Mouse (Mus musculus) frontal cortex, postnatal 36 days (tissue): Measurements from ENCODE around the gene Zfp326.
"Not testable (repeated sequence)": the region's sequence is repeated elsewhere in the genome, so short reads cannot be mapped to it uniquely, and the experiment has no call there.

Experiments used
- DNase-seq, 2 experiments: peaks; one replicate each; pipeline ENCODE4 v3.0.0; 2022; ENCODE audit warnings: low spot score in 2 of 2

Zfp326 gene

GRCm38 (mm10) chr5:105876068-105876924 is at the start of gene Zfp326:
Gene Zfp326, plus strand, starts transcription at chr5:105876565.
- peak; percentile 72 to 74 for DNase-seq

GRCm38 (mm10) chr5:105826916-105827510 is 49.4 kb upstream of the Zfp326 start:
- no peak for DNase-seq

- DNase-seq, result no peak
These were observed 48.3 kb upstream of the Zfp326 start for GRCm38 (mm10) chr5:105828050-105828449.

GRCm38 (mm10) chr5:105829008-105829586 is 47.3 kb upstream of the Zfp326 start:
- DNase-seq, result no peak

- no peak for DNase-seq
These were observed 44.2 kb upstream of the Zfp326 start for GRCm38 (mm10) chr5:105832140-105832539.

- no peak for DNase-seq
These were observed 42.4 kb upstream of the Zfp326 start for GRCm38 (mm10) chr5:105833923-105834322.

GRCm38 (mm10) chr5:105836006-105836405 is 40.4 kb upstream of the Zfp326 start:
- no peak for DNase-seq

GRCm38 (mm10) chr5:105839740-105840310 is 36.5 kb upstream of the Zfp326 start:
- no peak for DNase-seq

GRCm38 (mm10) chr5:105844044-105844753 is 32.2 kb upstream of the Zfp326 start:
- DNase-seq, result no peak

GRCm38 (mm10) chr5:105845041-105845440 is 31.3 kb upstream of the Zfp326 start:
- no peak for DNase-seq

GRCm38 (mm10) chr5:105847726-105848125 is 28.6 kb upstream of the Zfp326 start:
- DNase-seq, result no peak

- DNase-seq, result no peak
These were observed 27.1 kb upstream of the Zfp326 start for GRCm38 (mm10) chr5:105849222-105849621.

- no peak for DNase-seq
These were observed 26.7 kb upstream of the Zfp326 start for GRCm38 (mm10) chr5:105849643-105850042.

GRCm38 (mm10) chr5:105853271-105853670 is 23.1 kb upstream of the Zfp326 start:
- DNase-seq, result no peak

GRCm38 (mm10) chr5:105857486-105857885 is 18.9 kb upstream of the Zfp326 start:
- no peak for DNase-seq

- DNase-seq, result no peak
These were observed 17.3 kb upstream of the Zfp326 start for GRCm38 (mm10) chr5:105858754-105859694.

- no peak for DNase-seq
These were observed 16.5 kb upstream of the Zfp326 start for GRCm38 (mm10) chr5:105859716-105860460.

GRCm38 (mm10) chr5:105860461-105860835 is 15.9 kb upstream of the Zfp326 start:
- DNase-seq, result no peak

- no peak for DNase-seq
These were observed 14.7 kb upstream of the Zfp326 start for GRCm38 (mm10) chr5:105861616-105862015.

- not testable (repeated sequence) for DNase-seq
These were observed 11.2 kb upstream of the Zfp326 start for GRCm38 (mm10) chr5:105865110-105865628.
